Mouse (Mus musculus) MEL (cell line): ENCODE data around the gene Xpnpep1.

Experiments
- BHLHE40 ChIP-seq: IDR thresholded peaks from 2 replicates; pipeline ENCODE4 v1.6.1; 2012; ENCODE audit warnings: low read depth, mild to moderate bottlenecking, inconsistent platforms, low read length, improper control_type of control experiment, borderline replicate concordance
- CTCF ChIP-seq, 3 experiments: IDR thresholded peaks in 2 of 3; conservative IDR thresholded peaks in 1 of 3; 2 replicates each; pipeline ENCODE4 v1.5.1; 2011 to 2012; ENCODE audit warnings: low read length in 3 of 3, low read depth in 2 of 3, mild to moderate bottlenecking in 2 of 3, improper control_type of control experiment in 1 of 3, inconsistent platforms in 1 of 3, mixed read lengths in 1 of 3, moderate library complexity in 1 of 3; ENCODE audit not compliant: control insufficient read depth in 1 of 3, insufficient read depth in 1 of 3, poor library complexity in 1 of 3, severe bottlenecking in 1 of 3
- EP300 ChIP-seq, 2 experiments: IDR thresholded peaks; 2 replicates each; pipeline ENCODE4 v1.6.1; 2011; ENCODE audit warnings: improper control_type of control experiment in 2 of 2, low read length in 2 of 2, low read depth in 1 of 2, mild to moderate bottlenecking in 1 of 2
- ETS1 ChIP-seq: IDR thresholded peaks from 2 replicates; pipeline ENCODE4 v1.6.1; 2012; ENCODE audit warnings: low read depth, mild to moderate bottlenecking, inconsistent platforms, low read length, improper control_type of control experiment, moderate library complexity
- HCFC1 ChIP-seq: IDR thresholded peaks from 2 replicates; pipeline ENCODE4 v1.6.1; 2012; ENCODE audit warnings: low read depth, mild to moderate bottlenecking, inconsistent platforms, low read length, improper control_type of control experiment, moderate library complexity
- JUND ChIP-seq: IDR thresholded peaks from 2 replicates; pipeline ENCODE4 v1.6.1; 2011; ENCODE audit warnings: low read depth, mild to moderate bottlenecking, improper control_type of control experiment, low read length
- POLR2A ChIP-seq, 2 experiments: IDR thresholded peaks; 2 replicates each; pipeline ENCODE4 v1.6.1; 2011 to 2012; ENCODE audit warnings: low read length in 2 of 2, mild to moderate bottlenecking in 2 of 2, control low read depth in 1 of 2, improper control_type of control experiment in 1 of 2, low read depth in 1 of 2, moderate library complexity in 1 of 2; ENCODE audit not compliant: control insufficient read depth in 1 of 2, insufficient read depth in 1 of 2, poor library complexity in 1 of 2
- POLR2AphosphoS2 ChIP-seq: IDR thresholded peaks from 2 replicates; pipeline ENCODE4 v1.6.1; 2011; ENCODE audit warnings: low read length, improper control_type of control experiment
- RAD21 ChIP-seq: IDR thresholded peaks from 2 replicates; pipeline ENCODE4 v1.6.1; 2011; ENCODE audit warnings: mild to moderate bottlenecking, low read depth, low read length, improper control_type of control experiment
- RCOR1 ChIP-seq: IDR thresholded peaks from 2 replicates; pipeline ENCODE4 v1.6.1; 2012; ENCODE audit warnings: low read depth, mild to moderate bottlenecking, inconsistent platforms, low read length, improper control_type of control experiment
- TBP ChIP-seq: IDR thresholded peaks from 2 replicates; pipeline ENCODE4 v1.8.0; 2011; ENCODE audit warnings: low read depth, low read length, improper control_type of control experiment
- TCF12 ChIP-seq: IDR thresholded peaks from 2 replicates; pipeline ENCODE4 v1.6.1; 2014; ENCODE audit warnings: low read depth, mild to moderate bottlenecking, inconsistent platforms, low read length, improper control_type of control experiment, moderate library complexity
- USF2 ChIP-seq, 2 experiments: IDR thresholded peaks; 2 replicates each; pipeline ENCODE4 v1.6.1; 2011 to 2012; ENCODE audit warnings: improper control_type of control experiment in 2 of 2, low read length in 2 of 2, borderline replicate concordance in 1 of 2, inconsistent platforms in 1 of 2, low read depth in 1 of 2, mild to moderate bottlenecking in 1 of 2; ENCODE audit not compliant: insufficient read depth in 1 of 2
- ZC3H11A ChIP-seq: IDR thresholded peaks from 2 replicates; pipeline ENCODE4 v1.6.1; 2012; ENCODE audit warnings: low read depth, mild to moderate bottlenecking, inconsistent platforms, low read length, improper control_type of control experiment

GRCm38 (mm10) chr19:53008020-53008705, 31.9 kb downstream of the Xpnpep1 start:
- TF ChIP-seq POLR2AphosphoS2, result no peak
- TF ChIP-seq CTCF (IDR thresholded peaks at IDR 0.05 in 2 of 3, conservative IDR thresholded peaks at IDR 0.05 in 1 of 3; ENCODE audit: control insufficient read depth in 1 of 3, insufficient read depth in 1 of 3, low read depth in 2 of 3, low read length in 3 of 3, poor library complexity in 1 of 3, severe bottlenecking in 1 of 3), result peak; percentile 42 to 81 (median 72)
- TF ChIP-seq ETS1, result no peak
- no peak for TF ChIP-seq HCFC1
- TF ChIP-seq POLR2A (IDR thresholded peaks at IDR 0.05; ENCODE audit: control insufficient read depth in 1 of 2, insufficient read depth in 1 of 2, low read depth in 1 of 2, low read length in 2 of 2, poor library complexity in 1 of 2), result no peak
- no peak for TF ChIP-seq TBP
- TF ChIP-seq EP300 (IDR thresholded peaks at IDR 0.05; ENCODE audit: low read depth in 1 of 2, low read length in 2 of 2), result no peak
- no peak for TF ChIP-seq BHLHE40
- TF ChIP-seq ZC3H11A, result peak; percentile 65
- TF ChIP-seq TCF12, result no peak
- no peak for TF ChIP-seq JUND
- no peak for TF ChIP-seq USF2 (IDR thresholded peaks at IDR 0.05; ENCODE audit: borderline replicate concordance in 1 of 2, insufficient read depth in 1 of 2, low read depth in 1 of 2, low read length in 2 of 2)
- TF ChIP-seq RCOR1, result no peak
- peak; percentile 74 for TF ChIP-seq RAD21
